Mouse (Mus musculus): ENCODE results near the gene Xrra1. TPM values are rescaled to one million over a fixed set of nuclear protein-coding genes. Genes with fewer than 3 reads are reported as not detected.
A peak's percentile ranks its signal among the peaks of the same experiment; 100 is the strongest.

Xrra1 gene
- polyA plus RNA-seq, 2 experiments = not detected

DNA sequence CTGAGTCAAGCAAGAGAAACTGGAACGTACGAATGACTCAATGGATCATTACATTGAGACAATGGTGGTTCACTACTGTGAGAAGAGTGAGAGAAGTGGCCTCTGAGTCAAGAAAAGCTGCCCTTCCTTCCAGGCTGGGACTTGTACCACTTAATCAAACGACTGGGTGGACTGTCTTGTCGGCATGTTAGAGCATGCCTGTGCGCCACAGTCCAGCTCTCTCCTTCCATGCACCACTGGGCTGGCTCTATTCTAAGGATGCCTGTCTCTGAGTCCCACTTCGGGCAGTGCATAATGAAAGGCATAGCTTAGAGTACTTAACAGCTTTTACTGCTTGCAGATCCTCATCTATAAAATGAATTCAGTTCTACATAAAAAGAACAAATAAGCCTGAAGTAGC is 32.8 kb upstream of the Xrra1 start:
- Histone ChIP-seq H3K4me2 (ENCODE audit: low read depth) (peak overlapping the region; percentile 91), H3K4me3 (ENCODE audit: insufficient read depth in 1 of 2, low read depth in 2 of 2, low read length in 2 of 2) (peak overlapping the region; percentile 61 to 92), H3K9me3 (ENCODE audit: control insufficient read depth, low read length) (no peaks in the 10 kb centered on the region), H3K9ac (replicated peaks) (peak overlapping the region; percentile 73), H3K36me3 (replicated peaks; ENCODE audit: control insufficient read depth, insufficient read depth, low read depth) (peaks cover 12% of the 10 kb centered on the region), H3K4me1 (replicated peaks; ENCODE audit: control insufficient read depth in 2 of 2, insufficient read depth in 2 of 2, low read length in 1 of 2) (peaks cover 51 to 58% of the 10 kb centered on the region in 2 experiments), H3K27me3 (ENCODE audit: control insufficient read depth, insufficient read depth, low read length) (no peaks in the 10 kb centered on the region), H3K27ac (peak overlapping the region; percentile 95)
- ATAC-seq (ENCODE audit: insufficient read depth) (no peak), DNase-seq (ENCODE audit: low read depth in 3 of 3, low spot score in 3 of 3) (no peak)
- WGBS (ENCODE audit: insufficient replicate concordance) = 64% methylated on average over 6 of the region's 6 CpGs
- TF ChIP-seq EP300 (IDR thresholded peaks at IDR 0.05; ENCODE audit: low read depth) (no peak), CTCF (IDR thresholded peaks at IDR 0.05; ENCODE audit: low read depth) (no peak)

DNA sequence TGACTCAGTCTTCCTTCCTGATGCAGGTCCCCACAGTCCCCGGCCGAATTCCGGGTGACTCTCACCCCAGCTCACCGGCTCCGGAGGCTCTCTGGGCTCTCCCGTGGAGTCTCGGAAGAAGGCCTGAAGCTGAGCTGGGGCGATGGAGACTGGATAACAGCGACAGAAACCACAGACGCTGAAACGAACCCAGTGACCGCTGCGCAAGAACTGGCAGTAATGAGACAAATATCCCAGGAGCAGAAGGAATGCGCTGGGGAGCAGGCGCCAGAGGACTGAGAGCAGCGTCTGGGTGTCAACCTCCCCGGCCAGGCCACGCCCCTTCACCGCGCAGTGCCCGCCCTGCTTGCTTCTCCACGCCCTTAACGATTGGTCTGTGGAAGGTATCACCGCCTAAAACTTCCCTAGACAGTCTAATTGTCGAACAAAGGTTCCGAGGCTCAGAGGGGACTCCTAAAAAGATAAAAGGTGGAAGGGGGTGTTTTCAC is 30.8 kb upstream of the Xrra1 start, which contains the start of gene Neu3:
Neu3 (minus strand) TSS at position 335 of the 488 bp plus-strand sequence.
- WGBS (ENCODE audit: insufficient replicate concordance) = under 1% methylated on average over 26 of the region's 26 CpGs
- TF ChIP-seq EP300 (IDR thresholded peaks at IDR 0.05; ENCODE audit: low read depth) = no peak
- TF ChIP-seq CTCF (IDR thresholded peaks at IDR 0.05; ENCODE audit: low read depth) = peak; percentile 56

DNA sequence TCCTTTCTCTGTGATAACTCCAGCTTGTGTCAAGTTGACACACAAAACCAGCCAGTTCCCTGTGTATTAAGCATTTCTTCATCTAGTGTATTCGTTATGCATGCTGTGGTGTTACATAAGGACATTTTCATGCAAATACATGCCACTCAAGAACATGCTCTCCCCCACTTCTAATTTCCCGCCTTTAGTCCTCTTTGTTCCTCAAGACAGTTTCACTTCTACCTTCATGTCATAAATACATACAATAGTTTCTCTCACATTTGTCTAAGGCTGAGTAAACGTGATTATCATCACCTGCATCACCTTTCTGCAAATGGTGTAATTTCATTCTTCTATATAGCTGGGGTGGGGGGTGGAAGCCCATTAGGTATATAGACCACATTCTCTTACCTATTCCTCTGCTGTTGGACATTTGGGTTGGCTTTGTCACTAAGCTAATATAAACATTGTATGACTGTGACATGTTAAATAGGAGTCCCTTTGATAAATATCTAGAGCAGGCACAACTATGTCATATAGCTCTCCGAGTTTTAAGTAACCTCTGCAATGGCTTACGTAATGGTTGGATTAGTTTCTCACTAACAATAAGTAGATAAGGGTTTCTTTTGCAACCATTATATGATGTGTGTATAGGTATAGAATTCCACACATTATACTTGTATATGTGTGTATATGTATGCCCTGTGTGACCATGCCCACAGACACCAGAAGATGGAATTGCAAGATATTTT is 25.6 kb upstream of the Xrra1 start:
- no peaks in the 10 kb centered on the region for H3K9me3 ChIP-seq (ENCODE audit: control insufficient read depth, low read length)
- peaks cover 3% of the 10 kb centered on the region for H3K36me3 ChIP-seq (replicated peaks; ENCODE audit: control insufficient read depth, insufficient read depth, low read depth)
- DNase-seq (ENCODE audit: low read depth in 3 of 3, low spot score in 3 of 3) (no peak), ATAC-seq (ENCODE audit: insufficient read depth) (no peak)
- TF ChIP-seq EP300 (IDR thresholded peaks at IDR 0.05; ENCODE audit: low read depth) = no peak
- H3K4me3 ChIP-seq (ENCODE audit: insufficient read depth in 1 of 2, low read depth in 2 of 2, low read length in 2 of 2) = no peak overlapping the region
- peaks cover 5% of the 10 kb centered on the region in 2 experiments; a peak in 3 of 4 replicates for H3K4me1 ChIP-seq (replicated peaks; ENCODE audit: control insufficient read depth in 2 of 2, insufficient read depth in 2 of 2, low read length in 1 of 2)
- H3K4me2 ChIP-seq (ENCODE audit: low read depth) = no peak overlapping the region
- WGBS (ENCODE audit: insufficient replicate concordance) = 62% methylated on average over 5 of the region's 5 CpGs
- no peaks in the 10 kb centered on the region for H3K27me3 ChIP-seq (ENCODE audit: control insufficient read depth, insufficient read depth, low read length)
- no peak overlapping the region for H3K9ac ChIP-seq (replicated peaks)
- H3K27ac ChIP-seq = no peak overlapping the region

More for the DNA sequence above, 30.8 kb upstream of the Xrra1 start, which contains the start of gene Neu3:
- Histone ChIP-seq H3K4me2 (ENCODE audit: low read depth) (peak within 1 kb of the TSS; percentile 91), H3K4me3 (ENCODE audit: insufficient read depth in 1 of 2, low read depth in 2 of 2, low read length in 2 of 2) (peak within 1 kb of the TSS; percentile 81 to 92), H3K36me3 (replicated peaks; ENCODE audit: control insufficient read depth, insufficient read depth, low read depth) (peaks cover under 1% of the 10 kb centered on the region), H3K9me3 (ENCODE audit: control insufficient read depth, low read length) (no peaks in the 10 kb centered on the region), H3K4me1 (replicated peaks; ENCODE audit: control insufficient read depth in 2 of 2, insufficient read depth in 2 of 2, low read length in 1 of 2) (peaks cover 36 to 43% of the 10 kb centered on the region in 2 experiments), H3K9ac (replicated peaks) (peak within 1 kb of the TSS; percentile 93), H3K27me3 (ENCODE audit: control insufficient read depth, insufficient read depth, low read length) (no peaks in the 10 kb centered on the region), H3K27ac (peak within 1 kb of the TSS; percentile 92)
- ATAC-seq (ENCODE audit: insufficient read depth) (peak; percentile 90), DNase-seq (ENCODE audit: low read depth in 3 of 3, low spot score in 3 of 3) (peak; percentile 87 to 92 (median 89))

DNA sequence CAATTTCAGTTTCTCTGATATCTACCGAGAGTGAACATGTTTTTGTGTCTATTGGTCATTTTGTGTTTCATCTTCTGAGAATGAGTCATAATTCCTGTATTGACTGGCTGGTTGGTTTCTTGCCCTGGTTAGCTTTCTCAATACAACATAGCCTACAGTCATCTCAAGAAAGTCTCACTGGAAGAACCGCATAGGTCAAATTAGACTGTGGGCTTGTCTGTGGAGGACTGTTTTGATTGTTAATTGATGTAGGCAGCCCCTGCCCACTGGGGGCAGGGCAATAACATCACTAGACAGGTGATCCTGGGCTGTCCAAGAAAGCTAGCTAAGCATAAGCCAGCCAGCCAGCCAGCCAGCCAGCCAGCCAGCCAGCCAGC is 25.1 kb upstream of the Xrra1 start:
- Histone ChIP-seq H3K9me3 (ENCODE audit: control insufficient read depth, low read length) (no peaks in the 10 kb centered on the region), H3K9ac (replicated peaks) (no peak overlapping the region), H3K4me1 (replicated peaks; ENCODE audit: control insufficient read depth in 2 of 2, insufficient read depth in 2 of 2, low read length in 1 of 2) (peaks cover 0 to under 1% of the 10 kb centered on the region in 2 experiments; a peak in 2 of 4 replicates), H3K36me3 (replicated peaks; ENCODE audit: control insufficient read depth, insufficient read depth, low read depth) (peaks cover 7% of the 10 kb centered on the region), H3K27ac (no peak overlapping the region), H3K27me3 (ENCODE audit: control insufficient read depth, insufficient read depth, low read length) (no peaks in the 10 kb centered on the region), H3K4me3 (ENCODE audit: insufficient read depth in 1 of 2, low read depth in 2 of 2, low read length in 2 of 2) (no peak overlapping the region), H3K4me2 (ENCODE audit: low read depth) (no peak overlapping the region)
- no peak for TF ChIP-seq EP300 (IDR thresholded peaks at IDR 0.05; ENCODE audit: low read depth)
- TF ChIP-seq CTCF (IDR thresholded peaks at IDR 0.05; ENCODE audit: low read depth) = no peak
- DNase-seq (ENCODE audit: low read depth in 3 of 3, low spot score in 3 of 3) = no peak
- 74% methylated on average over 2 of the region's 2 CpGs for WGBS (ENCODE audit: insufficient replicate concordance)
- no peak for ATAC-seq (ENCODE audit: insufficient read depth)

DNA sequence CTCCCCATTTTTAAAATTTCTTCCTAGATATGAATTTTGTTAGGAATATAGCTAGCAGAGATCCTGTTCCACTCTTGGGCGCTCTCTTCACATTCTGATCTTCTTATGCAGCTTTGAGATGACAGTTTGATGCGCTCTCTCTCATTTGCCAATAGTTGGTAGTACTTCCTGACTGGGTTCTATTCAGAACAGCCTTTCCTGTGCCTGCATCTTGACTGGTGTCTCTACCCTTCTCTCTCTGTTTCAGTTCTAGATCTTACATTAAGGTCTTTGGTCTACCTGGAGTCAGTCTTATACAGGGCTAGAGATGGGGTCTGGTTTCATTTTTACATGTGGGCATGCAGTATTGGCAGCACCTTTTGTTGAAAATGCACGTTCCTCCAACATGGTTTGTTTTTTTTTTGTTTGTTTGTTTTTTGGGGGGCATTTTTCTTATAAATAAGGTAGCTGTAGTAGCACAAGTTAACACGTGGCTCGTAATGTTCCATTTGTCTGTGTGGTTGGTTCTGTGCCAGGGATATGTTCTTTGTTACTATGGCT is 24.5 kb upstream of the Xrra1 start:
- Histone ChIP-seq H3K9me3 (ENCODE audit: control insufficient read depth, low read length) (no peaks in the 10 kb centered on the region), H3K27ac (no peak overlapping the region), H3K36me3 (replicated peaks; ENCODE audit: control insufficient read depth, insufficient read depth, low read depth) (peaks cover 10% of the 10 kb centered on the region), H3K4me2 (ENCODE audit: low read depth) (no peak overlapping the region), H3K27me3 (ENCODE audit: control insufficient read depth, insufficient read depth, low read length) (no peaks in the 10 kb centered on the region), H3K4me1 (replicated peaks; ENCODE audit: control insufficient read depth in 2 of 2, insufficient read depth in 2 of 2, low read length in 1 of 2) (no peaks in the 10 kb centered on the region), H3K4me3 (ENCODE audit: insufficient read depth in 1 of 2, low read depth in 2 of 2, low read length in 2 of 2) (no peak overlapping the region), H3K9ac (replicated peaks) (no peak overlapping the region)
- DNase-seq (ENCODE audit: low read depth in 3 of 3, low spot score in 3 of 3) (no peak), ATAC-seq (ENCODE audit: insufficient read depth) (no peak)
- 75% methylated on average over 5 of the region's 5 CpGs for WGBS (ENCODE audit: insufficient replicate concordance)
- no peak for TF ChIP-seq CTCF (IDR thresholded peaks at IDR 0.05; ENCODE audit: low read depth)
- no peak for TF ChIP-seq EP300 (IDR thresholded peaks at IDR 0.05; ENCODE audit: low read depth)

All from liver, embryonic 14.5 days (tissue).